Mouse (Mus musculus): ENCODE results near the gene Rnf24. TPM values are rescaled to one million over a fixed set of nuclear protein-coding genes. Genes with fewer than 3 reads are reported as not detected.
"Not testable (repeated sequence)": the region's sequence is repeated elsewhere in the genome, so short reads cannot be mapped to it uniquely, and the experiment has no call there.

The Rnf24 gene
- total RNA-seq, 2 experiments from 2014 or later, result 9.3 to 10.0 TPM

GRCm38 (mm10) chr2:131344449-131344848, 8.2 kb downstream of the Rnf24 start:
- peak; percentile 62 for DNase-seq

- no peak for DNase-seq
Measured at GRCm38 (mm10) chr2:131337602-131338001, 15.1 kb downstream of the Rnf24 start.

DNA sequence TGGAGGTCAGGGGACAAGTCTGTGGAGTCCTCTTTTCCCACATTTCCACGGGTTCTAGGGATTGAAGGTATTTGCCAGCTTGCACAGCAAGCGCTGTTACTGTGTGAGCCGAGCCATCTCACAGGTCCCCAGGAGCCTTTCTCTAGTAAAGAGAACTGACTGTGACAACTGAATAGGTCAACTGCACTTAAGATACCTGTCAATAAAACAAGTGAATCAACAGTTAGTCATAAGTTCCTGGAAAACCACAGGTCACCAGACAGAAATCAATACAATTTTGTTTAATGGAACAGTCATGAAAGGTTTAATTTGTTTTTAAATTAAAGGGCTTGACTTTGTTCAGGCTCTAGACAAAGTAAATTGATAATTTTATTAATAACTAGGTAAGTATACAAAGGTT, 22.1 kb downstream of the Rnf24 start:
- DNase-seq, result no peak

DNA sequence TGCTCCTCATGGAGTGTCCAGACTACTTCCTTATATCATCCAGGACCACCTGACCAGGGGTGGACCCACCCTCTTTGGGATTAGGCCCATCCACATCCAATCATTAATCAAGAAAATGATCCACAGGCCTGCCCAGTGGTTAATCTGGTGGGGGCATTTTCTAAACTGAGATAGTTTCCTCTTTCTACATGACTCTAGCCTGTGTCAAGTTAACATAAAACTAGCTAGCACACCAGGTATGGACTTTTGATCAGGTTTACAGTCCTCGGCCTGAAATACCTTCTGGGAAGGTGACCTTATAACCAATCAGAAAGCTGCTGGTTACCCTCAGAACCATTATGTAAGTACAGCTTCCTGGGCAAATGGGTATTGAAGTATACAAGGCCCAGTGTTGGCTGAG, 23.7 kb downstream of the Rnf24 start:
- no peak for DNase-seq

- no peak for DNase-seq
Measured at GRCm38 (mm10) chr2:131326044-131326443, 26.6 kb downstream of the Rnf24 start.

DNA sequence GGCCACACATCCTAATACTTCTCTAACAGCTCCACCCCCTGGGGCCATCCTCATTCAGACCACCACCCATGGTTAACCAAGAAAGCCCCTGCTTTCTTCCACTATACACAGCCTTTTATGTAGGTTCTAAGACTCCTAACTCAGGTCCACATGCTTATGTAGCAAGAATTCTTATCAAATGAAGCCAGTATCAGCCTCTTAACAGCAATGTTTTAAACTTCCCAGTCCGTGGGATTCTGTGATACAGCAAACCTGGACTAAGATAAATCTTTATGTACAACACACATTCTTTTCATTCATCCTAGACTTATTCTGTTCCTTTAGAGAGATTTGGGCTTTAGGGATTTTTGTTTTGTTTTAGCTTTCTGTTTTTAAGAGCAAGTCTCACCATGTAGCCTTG, 29.0 kb downstream of the Rnf24 start:
- DNase-seq, result no peak

- peak; percentile 51 for DNase-seq
Measured at GRCm38 (mm10) chr2:131321192-131321591, 31.5 kb downstream of the Rnf24 start.

DNA sequence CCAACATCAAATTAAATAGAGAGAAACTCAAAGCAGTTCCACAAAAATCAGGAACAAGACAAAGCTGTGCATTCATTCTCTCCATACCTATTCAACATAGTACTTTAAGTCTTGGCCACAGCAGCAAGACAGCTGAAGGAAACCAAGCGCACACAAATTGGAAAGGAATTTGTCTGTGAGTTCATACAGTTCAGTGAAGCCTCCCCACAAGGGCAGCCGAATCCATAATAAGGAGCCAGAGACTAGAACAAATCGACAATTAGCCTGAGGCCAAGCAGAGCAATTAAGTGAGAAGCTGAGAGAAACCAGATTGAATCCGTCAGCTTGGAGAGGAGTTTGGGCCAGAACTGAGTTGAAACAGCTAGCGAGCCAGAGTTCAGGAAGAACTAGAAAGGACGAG, 33.3 kb downstream of the Rnf24 start:
- no peak for DNase-seq

DNA sequence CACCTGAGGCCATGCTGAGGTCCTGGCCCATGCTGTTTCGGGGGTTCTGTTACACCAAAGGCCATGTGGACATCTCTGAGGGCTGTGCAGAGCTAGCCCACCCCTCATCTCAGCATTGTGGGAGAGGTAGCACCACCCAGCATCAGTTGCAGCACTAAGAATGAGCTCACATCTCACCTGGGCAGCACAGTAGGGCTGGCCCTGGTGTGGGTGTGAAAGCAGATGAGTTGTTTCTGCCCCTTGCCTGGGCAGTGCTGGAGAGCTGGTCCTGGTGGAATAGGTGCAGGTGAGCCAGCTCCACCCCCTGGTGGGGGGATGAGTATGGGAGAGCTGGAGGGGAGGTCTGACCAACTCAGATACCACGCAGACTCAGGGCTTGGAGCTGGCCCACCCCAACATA, 36.5 kb downstream of the Rnf24 start:
- DNase-seq, result no peak

GRCm38 (mm10) chr2:131309296-131309695, 43.4 kb downstream of the Rnf24 start:
- DNase-seq, result no peak

DNA sequence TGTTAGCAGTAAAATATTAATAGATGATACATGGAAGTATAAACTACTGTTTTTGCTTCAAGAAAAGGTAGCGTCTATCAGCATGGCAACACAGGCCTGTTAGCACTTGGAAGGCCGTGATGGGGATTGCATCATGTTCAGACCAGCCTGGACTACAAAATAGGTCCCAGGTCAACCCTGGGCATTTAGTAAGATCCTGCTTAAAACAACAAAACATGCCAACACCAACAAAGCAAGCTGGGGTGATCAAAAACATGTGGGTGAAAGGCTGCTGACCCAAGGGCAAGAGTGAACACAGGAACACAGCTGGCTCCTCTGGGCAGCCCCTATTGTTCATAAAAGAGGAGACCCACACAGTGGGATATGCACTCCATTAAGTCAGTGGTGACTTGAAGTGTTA, 44.9 kb downstream of the Rnf24 start:
- peak; percentile 53 for DNase-seq

- no peak for DNase-seq
Measured at GRCm38 (mm10) chr2:131307391-131307790, 45.3 kb downstream of the Rnf24 start.

DNA sequence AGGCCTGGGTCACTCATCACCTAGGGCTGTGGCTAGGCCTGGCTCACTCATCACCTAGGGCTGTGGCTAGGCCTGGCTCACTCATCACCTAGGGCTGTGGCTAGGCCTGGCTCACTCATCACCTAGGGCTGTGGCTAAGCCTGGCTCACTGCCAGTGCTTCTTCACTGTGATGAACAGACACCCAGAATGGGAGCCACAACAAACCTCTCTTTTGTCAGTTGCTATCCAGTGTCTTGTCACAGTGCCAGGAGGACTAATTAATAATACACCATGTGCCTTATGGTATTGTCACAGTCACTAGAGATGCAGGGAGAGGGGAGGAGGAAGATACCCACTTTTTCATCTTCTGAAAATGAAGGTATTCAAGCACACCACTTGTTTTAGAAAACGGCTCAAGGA, 47.5 kb downstream of the Rnf24 start:
- not testable (repeated sequence) for DNase-seq

DNA sequence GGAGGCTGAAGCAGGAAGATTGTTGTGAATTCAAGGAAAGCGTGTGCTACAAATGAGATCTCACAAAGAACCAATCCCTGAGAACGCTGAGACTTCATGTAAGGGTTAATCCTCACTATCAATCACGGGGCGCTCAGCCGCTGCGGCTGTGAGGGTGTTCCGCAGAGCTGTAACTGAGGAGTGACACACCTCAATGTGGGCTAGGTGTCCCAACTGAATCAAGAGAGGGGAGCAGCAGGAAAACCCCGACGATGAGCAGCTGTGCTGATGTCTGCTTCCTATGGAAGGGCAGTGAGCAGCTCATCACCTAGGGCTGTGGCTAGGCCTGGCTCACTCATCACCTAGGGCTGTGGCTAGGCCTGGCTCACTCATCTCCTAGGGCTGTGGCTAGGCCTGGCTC, 48.2 kb downstream of the Rnf24 start:
- DNase-seq, result no peak

- DNase-seq, result no peak
Measured at GRCm38 (mm10) chr2:131301635-131302034, 51.1 kb downstream of the Rnf24 start.

- no peak for DNase-seq
Measured at GRCm38 (mm10) chr2:131300485-131300884, 52.2 kb downstream of the Rnf24 start.

DNA sequence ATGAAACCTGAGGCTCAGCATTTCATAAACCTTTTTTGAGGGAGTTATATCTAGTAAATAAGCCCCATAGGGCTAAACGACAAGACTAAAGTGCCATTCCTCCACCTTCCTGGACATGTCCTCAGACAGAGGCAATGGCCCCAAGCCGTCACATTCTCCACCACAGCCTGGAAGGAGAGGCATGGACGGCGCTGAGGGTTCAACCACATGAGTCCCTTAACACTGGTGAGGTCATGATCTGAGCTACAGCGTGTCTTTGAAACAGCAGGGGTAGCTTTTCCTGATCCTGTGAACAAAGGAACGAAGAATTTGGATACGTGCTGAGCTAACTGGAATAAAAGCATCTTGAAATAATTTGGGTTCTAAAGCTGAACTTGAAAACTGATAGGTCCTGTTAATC, 54.0 kb downstream of the Rnf24 start:
- not testable (repeated sequence) for DNase-seq

GRCm38 (mm10) chr2:131296746-131297261, 55.9 kb downstream of the Rnf24 start:
- DNase-seq, result peak; percentile 28

- DNase-seq, result no peak
Measured at GRCm38 (mm10) chr2:131290669-131291068, 62.0 kb downstream of the Rnf24 start.

DNA sequence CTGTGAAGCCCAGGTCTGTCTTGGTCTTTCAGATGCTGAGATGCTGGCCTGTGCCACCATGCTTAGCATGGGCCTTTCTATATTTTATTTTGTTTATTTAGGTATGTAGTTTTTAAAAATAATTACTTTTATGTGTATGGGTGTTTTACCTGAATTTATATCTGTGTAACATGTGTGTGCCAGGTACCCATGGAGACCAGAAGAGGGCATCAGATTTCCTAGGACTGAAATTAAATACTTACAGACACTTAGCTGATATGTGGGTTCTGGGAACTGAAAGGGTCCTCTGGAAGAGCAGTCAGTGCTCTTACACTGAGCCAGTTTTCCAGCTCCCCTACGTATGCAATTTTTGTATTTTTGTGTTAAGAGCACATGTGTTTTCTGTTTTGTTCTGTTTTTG, 66.4 kb downstream of the Rnf24 start:
- DNase-seq, result no peak

GRCm38 (mm10) chr2:131281596-131281995, 71.1 kb downstream of the Rnf24 start:
- no peak for DNase-seq

- DNase-seq, result no peak
Measured at GRCm38 (mm10) chr2:131276722-131277121, 76.0 kb downstream of the Rnf24 start.

GRCm38 (mm10) chr2:131275493-131275892, 77.2 kb downstream of the Rnf24 start:
- peak; percentile 33 for DNase-seq

GRCm38 (mm10) chr2:131265056-131265455, 87.6 kb downstream of the Rnf24 start:
- DNase-seq, result peak; percentile 43

DNA sequence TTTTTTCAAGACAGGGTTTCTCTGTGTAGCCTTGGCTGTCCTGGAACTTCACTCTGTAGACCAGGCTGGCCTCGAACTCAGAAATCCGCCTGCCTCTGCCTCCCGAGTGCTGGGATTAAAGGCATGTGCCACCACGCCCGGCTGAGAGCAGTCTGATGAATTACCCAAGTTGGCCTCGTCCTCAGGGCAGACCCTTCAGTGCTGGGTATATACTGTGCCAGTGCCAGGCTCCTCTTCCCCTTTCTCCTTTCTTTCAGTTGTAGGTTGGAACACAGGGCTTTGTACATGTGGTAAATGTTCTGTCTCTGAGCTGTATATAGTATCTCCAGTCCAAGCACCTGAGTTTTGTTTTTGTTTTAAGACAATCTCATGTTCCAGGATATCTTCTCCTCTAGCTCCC, 88.7 kb downstream of the Rnf24 start:
- DNase-seq, result no peak

All from adrenal gland, postnatal 10 days (tissue).